Mouse (Mus musculus): ENCODE results near the gene Tmco4. TPM values are rescaled to one million over a fixed set of nuclear protein-coding genes. Genes with fewer than 3 reads are reported as not detected.

Gene Tmco4
- 1 to 10 TPM; 4.7 TPM for total RNA-seq (2021)
- long read RNA-seq, experiment 1, partial matches to known transcripts, result 2 of 5 reads
- long read RNA-seq, experiment 1, other reads (novel, unspliced or antisense), result 2 of 5 reads
- long read RNA-seq, experiment 2, transcript Tmco4-202 (17 exons, 3,318 nt), result major isoform, 7 of 11 reads
- long read RNA-seq, experiment 2, partial matches to known transcripts, result 1 of 11 reads
- long read RNA-seq, experiment 2, other reads (novel, unspliced or antisense), result 3 of 11 reads

DNA sequence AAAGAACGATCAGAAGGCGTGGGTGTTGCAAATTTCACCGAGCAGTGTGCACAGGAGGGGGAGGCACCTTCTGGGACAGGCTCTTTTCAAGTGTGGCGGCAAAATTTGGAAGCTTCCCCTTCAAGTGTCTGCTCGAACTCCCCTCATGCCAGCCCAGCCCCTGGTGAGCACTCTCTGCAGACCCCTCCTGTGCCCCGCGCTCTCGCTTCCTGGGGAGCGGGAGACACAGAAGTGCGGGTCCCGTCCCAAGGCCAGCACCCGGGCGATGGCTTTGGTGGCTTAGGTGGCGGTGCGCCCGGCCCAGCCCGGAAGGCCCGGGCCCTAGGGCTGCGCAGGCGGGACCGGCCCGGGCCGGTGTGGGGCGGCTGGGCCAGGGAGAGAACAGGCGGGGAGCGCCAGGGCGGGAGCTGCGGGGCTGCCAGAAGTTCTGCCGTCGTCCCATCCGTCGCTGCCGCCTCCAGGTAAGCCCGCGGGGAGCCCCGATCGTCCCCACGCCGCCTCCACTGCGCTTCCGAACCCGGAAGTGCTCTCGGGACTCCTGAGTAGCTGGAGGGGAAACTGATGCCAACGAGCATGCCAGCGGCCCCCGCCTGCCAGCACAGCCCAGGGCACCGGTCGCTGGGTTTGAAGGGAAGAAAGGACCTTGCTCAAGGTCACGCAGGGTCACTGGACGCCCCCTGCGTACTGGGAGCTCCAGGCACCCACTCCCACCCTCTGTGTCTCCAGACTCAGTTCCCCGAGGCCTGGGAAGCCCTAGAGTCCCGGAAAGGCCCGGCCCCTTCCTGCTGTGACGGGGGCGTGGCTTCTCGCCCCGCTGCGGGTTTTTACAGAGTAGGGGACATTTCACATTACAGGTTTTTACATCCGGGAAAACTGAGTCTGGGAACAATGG is at the start of gene Tmco4:
Tmco4 (plus strand) TSS at position 62 of the 892 bp plus-strand sequence.
- DNase-seq, result peak; percentile 70

DNA sequence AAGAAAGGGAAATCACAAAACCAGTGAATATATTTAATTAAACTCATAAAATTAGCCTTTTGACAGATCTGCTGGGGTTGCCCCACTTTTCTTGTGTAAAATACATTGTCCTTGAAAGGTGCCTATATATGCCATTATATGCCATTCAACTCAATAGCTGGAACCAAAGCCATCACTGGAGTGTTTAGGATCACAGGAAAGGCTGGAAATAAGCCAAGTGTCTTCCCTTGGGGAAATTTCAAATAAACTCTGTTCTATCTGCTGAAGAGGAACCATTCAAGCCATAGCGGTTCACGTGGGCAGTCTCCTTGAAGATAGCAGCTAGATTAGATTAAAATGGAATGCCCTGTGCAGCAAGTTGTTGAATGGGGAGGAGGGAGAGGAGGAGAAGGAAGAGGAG is 47.1 kb upstream of the Tmco4 start:
- no peak for DNase-seq

DNA sequence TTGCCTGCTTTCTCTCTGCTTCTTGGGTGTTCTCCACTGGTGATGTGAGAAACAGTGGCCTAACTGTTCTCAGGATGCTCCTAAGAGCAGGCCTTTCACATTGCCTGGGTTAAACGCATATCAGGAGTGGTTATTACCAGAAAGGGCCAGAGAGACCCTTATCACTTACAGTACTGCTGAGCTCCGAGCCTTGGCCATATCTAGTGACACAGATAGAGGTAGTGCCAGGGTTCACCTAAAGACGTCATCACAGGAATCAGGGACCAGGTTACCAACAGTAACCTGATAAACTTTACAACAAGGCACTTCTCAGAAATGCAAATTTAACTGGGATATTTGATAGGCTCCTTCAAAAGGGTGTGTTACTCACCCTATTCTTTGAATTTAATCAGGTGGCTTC is 38.8 kb upstream of the Tmco4 start:
- DNase-seq, result no peak

DNA sequence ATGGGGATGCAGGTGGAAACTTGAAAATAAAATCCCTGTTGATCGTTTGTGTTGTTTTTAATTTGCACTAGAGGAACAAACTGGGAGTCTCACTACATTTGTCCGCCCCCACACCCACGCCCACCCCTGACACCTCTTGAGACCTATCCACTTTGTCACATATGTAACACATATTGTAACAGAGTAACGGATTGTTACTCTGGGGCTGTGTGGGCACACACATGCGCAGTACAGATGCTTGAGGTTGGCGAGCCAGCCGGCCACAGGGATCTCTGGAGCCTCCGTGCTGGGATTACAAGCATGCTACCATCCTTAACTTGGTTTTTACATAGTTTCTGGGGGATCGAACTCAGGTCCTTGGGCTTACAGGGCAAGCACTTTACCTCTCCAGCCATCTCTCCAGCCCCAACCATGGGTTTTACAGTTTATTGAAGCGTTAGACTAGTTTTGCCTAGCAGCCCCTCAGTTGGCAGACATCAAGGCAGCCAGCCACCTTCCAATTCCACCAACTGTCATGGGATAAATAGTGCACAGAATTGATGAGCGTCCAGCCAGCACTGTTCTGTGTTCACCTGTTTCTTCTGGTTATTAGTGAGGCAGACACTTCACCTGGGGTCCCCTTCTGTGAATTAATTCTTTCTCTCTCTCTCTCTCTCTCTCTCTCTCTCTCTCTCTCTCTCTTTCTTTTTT is 38.1 kb upstream of the Tmco4 start:
- DNase-seq, result no peak

DNA sequence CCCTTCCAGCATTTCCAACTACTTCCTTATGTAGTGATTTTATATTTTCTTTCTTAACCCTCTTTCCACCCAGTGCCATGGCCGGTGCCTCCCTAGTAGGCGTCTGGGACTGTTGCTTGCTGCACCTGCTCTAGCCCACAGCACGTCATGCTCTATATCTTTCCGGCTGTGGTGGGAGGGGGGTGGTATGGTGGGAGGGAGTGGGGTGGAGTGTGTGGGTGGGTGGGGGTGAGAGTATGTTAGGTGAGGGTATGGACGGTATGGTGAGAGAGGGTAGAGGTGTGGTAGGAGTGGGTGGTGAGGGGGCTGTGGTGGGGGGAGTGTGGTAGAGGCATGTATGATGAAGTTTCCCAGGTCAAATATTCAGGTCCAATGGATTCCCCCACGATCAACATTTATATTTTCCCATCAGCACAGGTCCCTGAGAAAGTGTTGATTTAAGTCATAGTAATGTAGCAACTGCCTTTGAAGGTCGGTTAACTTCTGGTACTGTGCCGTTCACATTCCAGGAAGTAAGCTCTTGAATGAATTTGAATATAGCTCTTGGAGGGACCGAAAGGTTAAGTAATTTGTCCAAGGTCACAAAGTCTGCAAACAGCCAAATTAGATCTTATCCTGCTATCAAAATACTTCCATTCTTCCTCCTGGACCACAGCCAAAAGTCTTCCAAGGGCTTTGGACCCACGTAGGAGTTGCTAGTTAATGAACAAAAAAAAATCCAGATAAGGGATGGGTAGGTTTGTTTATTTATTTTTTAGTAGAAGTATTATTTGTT is 34.0 kb upstream of the Tmco4 start:
- DNase-seq, result no peak

DNA sequence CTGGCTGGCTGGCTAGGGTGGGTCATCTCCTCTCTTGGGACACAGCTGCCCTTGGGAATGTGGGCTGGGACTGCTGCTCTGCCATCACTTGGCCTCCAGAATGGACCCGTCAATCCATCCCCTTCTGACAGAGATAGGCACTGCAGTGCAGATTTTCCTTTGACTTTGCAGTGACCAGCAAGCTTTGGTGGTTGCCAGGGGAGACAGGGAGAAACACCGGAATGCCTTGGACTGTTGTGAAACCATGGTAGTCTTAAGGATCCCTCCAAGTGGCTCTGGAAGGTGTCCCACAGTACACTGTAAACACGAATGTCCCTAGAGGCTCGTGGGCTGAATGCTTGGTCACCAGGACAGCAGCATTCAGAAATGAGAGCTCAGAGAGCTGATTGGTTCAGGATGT is 33.2 kb upstream of the Tmco4 start:
- DNase-seq, result no peak

DNA sequence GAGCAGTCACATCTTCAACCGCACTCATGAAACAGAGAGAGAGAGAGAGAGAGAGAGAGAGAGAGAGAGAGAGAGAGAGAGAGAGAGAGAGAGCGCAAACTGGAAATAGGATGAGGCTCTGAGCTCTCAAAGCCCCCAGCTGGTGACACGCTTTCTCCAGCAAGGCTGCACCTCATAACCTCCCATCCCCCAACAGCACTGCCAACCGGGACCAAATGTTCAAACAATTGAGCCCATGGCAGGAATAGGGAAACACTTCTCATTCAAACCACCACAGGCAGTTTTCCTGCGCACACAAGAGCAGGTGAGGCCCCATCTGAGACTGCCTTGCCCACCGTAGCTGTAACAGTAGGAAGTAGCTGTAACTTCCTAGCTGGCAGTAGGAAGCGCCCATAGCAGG is 31.3 kb upstream of the Tmco4 start:
- no peak for DNase-seq

DNA sequence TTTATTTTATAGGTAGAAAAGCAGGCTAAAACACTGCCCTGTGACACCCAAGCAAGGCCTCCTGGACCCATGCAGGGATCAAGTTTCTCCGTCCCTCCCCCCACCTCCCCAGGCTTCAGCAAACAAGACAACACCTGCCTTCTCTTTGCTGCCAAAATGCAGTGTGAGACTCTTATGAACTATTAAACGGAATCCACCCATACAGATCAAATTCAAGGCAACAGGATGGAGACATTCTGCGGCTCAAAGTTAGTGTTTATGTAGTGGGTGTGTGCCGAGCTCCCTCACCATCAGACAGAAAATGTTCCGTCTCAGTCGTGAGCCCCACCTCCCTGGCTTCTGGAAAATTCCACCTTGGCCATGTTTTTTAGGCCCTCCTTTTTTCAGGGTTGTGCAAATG is 30.7 kb upstream of the Tmco4 start:
- no peak for DNase-seq

DNA sequence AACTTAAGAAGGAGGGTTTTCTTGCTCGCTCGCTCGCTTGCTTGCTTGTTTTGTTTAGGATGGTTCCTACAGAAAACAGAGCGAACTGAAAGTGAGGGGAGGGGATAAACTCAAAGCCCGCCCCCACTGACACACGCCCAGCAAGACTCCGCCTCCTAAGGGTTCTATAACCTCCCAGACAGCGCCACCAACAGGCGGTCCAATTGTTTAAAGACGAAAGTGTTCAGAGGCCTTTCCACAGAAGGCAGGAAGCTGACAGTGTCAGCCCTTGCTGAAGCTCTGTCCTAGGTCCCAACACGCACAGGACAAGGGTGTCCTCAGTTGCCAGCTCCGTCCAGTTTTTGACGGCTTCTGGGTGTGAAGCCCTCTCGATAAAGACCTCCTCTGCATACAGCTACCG is 29.0 kb upstream of the Tmco4 start:
- DNase-seq, result peak; percentile 62

DNA sequence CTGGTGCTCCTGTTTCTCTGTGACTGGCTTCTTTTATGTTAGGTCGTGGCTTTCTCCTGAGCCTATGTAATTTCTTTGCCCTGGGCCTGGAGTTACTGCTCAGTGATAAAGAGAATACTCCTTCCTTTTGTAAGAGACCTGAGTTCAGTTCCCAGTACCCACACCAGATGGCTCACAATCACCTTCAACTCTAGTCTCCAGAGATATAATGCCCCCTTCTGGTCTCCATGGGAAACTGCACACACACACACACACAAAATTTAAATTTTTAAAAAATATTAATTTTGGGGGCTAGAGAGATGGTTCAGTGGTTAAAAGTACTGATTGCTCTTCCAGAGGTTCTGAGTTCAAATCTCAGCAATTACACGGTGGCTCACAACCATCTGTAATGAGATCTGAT is 24.4 kb upstream of the Tmco4 start:
- no peak for DNase-seq

DNA sequence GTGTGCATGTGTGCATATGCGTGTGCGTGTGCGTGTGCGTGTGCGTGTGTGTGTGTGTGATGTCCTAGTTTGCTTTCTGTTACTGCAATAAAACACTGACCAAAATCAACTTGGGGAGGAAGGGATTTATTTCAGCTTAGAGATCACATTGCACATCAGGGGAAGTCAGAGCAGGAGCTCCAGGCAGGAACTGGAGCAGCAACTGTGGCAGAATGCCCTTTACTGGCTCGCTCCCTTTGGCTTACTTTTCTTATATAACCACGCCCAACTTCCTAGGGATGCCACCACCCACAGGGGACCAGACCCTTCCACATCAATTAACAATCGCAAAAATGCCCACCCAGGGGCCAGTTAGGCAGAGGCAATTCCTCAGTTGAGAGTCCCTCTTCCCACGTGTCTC is 14.1 kb upstream of the Tmco4 start:
- no peak for DNase-seq

DNA sequence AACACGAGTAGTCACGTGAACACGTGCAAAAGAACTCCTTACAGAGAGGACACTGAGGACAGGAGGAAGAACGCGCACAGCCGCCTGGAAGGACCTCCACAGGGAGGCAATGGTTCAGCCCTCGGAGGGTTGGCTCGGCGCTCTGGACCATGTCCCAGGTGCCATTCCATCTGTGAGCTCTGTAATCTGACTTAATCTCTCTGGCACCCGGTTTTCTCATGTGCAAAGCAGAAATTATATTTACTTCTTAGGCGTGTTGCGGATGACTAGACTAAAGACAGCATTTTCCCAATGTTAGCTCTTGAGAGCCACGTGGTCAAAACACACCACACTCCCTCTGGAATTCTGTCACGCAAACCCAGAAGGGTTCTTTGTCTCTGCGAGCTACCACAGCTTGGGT is 13.6 kb upstream of the Tmco4 start:
- DNase-seq, result peak; percentile 22

DNA sequence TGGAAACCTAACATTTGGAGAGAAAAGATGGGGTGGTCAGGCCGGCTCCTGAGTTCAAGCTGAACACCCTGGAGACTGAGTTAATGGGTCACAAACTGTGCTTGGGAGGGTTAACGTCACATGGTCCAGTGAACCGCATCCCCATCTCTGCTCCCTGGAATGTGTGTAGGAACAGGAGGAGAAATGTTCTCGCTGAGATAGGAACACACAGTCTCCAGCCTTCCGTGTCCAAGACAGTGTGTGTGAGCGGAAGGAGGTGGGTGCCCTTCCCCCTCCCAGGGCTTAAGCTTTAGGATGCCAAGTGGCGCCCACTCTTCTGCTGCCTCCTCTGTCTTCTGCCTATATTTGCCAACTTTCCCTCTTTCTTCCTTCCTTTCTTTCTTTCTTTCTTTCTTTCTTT is 12.8 kb upstream of the Tmco4 start:
- no peak for DNase-seq

DNA sequence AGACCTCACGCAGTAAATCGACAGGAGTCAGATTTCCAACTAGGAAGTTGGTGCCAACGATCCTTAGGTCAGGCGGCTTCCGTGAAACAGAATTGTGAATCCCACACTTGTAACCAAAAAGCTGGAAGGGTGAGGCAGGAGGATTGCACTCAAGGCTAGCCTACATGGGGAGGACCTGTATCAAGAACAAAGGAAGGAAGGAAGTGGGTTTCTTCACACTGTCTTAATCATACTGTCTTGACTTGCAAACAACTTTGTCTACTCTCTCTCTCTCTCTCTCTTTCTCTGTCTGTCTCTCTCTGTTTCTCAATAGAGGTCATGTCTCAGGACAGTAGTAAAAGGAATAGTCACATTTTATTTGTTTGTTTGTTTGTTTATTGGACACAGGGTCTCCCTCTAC is 10.0 kb upstream of the Tmco4 start:
- DNase-seq, result no peak

DNA sequence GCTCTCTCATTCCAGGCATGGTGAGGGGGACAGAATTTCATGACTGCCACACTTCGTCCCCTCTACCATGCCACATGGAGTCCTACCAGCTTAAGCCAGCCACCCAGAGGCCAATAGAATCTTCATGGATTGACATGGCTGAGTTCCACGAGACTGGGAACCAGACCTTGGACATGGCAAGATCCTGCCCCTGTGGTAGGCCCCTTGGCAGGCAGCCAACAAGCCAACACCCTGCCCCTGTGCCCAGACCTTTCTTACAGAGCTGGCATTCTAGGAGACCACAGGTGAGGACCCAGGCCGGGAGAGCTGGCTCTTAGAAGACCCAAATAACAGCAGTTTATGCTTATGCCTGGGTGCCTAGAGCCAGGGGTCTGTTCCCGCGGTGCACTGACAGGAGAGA is 6.8 kb upstream of the Tmco4 start:
- DNase-seq, result no peak

DNA sequence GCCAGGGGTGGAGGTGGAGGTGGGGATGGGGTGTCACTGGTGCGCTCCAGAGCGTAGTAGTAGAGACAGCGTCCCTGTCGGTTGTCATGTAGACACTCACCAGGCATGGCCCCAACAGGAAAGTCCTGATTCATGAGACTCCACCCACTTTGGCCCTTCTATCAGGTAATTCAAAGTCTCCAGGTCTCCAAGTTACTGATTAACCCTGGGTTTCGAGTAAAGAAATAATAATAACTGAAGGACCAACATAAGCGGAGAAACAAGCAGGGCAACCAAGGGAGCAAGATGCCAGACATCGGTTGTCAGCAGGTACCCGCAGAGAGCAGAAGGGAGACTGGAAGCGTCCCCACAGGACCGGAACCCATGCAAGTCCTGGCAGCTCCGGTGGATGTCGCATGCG is 5.8 kb upstream of the Tmco4 start, which contains the start of gene Rnf186:
Rnf186 (plus strand) TSS at position 247 of the 400 bp plus-strand sequence.
- no peak for DNase-seq

DNA sequence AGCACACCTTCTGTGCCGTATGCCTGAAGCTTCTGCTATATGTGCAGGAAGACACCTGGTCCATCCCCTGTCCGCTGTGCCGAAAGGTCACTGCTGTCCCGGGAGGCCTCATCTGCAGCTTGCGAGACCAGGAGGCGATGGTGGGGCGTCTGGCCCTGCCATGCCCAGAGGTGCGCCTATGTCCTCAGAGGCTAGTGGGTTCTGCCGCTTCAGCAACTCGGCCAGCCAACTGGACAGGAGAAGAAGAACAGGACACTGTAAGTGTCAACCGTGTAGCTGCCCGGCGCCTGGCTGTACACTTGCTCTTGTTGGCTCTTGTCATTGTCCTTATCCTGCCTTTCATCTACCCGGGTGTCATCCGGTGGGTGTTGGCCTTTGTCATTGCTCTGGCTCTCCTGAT is 5.2 kb upstream of the Tmco4 start:
- no peak for DNase-seq

DNA sequence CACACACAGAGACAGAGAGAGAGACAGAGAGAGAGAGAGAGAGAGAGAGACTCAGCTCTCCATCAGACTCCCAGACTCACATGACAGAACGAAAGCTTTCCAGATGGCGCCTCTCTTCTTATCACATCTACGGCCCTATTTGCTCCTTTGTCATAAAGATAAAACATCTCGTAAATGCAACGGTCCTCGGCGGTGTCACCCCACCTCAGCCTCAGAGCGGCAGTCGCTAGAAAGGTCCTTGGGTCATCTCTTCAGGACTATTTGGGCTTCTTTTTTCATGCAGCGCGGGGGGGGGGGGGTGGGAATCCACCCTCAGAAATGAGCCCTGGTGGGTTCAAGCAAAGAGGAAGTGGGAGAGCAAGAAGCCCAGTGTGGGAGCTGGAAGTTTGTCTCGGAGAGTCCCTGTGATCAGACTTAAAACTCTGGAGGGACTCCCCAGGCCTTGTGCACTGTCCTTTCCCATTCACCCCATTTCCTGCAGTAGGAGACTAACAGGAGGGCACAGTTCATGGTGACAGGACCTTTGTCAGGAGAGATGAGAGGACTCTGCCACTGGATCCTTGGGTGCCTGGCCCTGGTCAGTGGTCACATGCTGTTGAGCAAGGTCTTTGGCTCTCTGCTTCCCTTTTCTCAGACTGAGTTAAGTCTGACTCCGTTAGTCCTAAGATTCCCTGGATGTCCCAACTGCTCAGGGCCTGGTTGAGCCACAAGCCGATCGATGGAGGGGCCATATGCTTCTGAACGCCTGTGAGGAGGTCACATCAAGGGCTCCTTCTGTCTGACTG is 3.7 kb upstream of the Tmco4 start:
- DNase-seq, result no peak

DNA sequence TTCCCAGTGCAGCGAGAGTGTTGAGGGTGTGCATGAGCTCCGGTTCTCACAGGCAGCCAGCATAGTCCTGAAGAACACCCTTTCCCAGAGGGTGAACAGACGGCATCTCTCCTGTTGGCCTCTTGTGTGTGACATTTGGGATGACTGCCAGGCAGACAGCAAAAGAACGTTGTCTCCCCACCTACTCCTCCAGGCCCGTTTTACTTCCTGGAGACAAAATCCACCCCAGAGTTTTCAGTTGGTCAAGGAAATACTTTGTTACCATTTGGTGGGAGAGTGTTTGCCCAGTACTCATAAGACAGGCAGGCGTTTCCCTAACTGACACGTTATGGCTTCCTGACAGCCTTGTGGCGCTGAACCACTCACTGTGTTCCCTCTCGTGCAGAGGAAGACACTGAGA is 3.0 kb upstream of the Tmco4 start:
- DNase-seq, result no peak

DNA sequence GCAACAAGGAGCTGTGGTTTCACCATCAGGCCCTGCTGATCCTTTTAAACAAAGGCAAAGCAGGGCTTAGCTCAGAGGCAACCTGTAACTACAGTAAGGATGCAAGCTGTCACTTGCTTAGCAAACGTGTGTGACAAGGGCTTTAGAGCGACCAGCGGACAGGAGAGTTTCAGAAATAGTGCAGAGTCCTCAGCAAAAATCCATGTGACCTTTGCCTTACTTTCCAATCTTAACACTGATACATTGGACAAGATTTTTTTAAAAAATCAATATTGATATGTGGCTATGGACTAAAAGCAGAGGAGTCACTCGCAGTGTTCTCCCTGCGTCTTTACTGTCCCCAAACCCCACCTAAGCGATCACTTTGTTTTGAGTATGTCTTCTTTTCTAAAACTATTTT is 1.3 kb upstream of the Tmco4 start:
- no peak for DNase-seq

DNA sequence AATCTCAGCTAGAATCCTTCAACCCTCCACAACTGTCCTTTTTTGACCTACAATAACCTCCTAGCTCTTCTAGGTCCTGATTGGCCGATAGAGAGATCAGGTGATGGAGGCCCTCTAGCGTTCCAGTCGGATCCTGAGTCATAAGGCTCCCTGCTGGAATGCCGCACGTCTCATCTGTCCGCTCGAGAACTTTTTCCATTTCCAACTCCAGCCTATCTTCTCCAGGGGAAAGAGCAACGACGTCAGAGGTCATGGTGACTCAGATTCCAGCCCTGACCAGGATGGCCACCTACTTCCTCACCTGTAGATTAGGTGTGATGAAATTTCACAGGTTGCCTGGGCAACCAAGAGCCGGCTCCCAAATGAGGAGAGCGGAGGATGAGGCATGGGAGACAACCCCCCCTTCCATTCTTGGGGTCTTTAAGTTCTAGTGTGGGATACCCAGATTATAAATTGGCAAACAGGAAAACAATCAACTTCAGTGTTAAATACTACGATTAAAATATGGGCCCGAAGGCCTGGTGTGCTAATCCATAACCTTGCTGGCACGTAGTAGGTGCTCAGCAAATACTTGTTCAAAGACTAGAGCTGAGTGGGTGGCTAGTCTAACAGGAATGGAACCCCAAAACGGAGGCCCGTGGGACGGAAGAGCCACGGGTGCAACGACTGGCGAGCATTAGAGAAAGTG is 405 bp upstream of the Tmco4 start:
- DNase-seq, result peak; percentile 71
